Mouse (Mus musculus) cerebellum, adult 9-10 months (tissue): ENCODE measurements around the gene Zmynd8.
"Not testable (repeated sequence)": the region's sequence is repeated elsewhere in the genome, so short reads cannot be mapped to it uniquely, and the experiment has no call there.

Experiments
- DNase-seq: peaks from one replicate; pipeline ENCODE4 v3.0.0; 2022

Zmynd8 gene

DNA sequence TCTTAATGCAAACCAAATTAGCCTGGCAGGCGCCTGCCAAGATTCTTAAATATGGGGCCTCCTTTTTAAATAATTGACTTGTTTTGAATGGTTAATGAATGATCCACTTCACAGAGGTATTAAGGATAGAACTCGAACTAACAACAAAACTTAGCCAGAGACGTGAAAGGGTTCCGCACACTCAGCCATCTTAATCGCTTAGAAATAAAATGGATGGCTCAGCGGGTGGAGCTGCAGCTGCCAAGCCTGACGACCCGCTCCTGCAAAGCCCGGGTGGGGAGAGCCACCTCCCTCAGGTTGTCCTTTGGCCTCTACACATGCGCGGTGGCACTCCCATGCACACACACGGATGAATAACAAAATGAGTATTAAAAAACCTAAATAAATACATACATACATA lies 70.0 kb downstream of the Zmynd8 start:
- no peak for DNase-seq

DNA sequence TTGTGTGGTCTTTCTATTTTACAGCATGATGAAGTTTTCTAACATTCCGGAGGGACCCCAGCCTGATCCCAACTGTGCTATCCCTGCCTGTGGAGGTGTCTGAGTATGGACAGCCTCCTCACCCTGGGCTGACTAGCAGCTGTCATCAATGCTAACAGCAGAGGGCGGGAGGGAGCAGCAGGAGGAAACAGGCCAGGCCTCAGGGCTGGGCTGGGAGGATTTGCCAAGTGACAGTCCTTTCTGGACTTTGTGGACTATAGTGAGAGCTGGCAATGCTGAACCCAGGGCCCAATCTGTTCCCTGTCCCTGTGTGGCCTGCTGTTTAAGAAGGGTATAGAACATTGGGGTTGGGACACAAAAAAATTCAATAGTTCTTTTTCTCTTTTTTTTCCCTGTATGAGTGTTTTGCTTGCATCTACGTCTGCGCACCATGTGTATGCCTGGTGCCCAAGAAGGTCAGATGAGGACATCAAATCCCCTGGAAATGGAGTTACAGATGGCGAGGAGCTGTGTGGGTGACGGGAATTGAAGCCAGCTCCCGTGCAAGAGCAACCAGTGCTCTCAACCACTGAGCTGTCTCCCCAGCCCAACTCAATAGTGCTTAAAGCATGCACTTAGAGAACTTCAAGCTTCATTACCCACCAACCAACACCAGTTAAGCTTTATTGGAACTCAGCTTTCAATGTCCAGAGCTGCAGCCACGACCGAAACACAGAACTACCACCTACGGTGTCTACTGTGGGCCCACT lies 72.7 kb downstream of the Zmynd8 start:
- DNase-seq = peak; percentile 95

DNA sequence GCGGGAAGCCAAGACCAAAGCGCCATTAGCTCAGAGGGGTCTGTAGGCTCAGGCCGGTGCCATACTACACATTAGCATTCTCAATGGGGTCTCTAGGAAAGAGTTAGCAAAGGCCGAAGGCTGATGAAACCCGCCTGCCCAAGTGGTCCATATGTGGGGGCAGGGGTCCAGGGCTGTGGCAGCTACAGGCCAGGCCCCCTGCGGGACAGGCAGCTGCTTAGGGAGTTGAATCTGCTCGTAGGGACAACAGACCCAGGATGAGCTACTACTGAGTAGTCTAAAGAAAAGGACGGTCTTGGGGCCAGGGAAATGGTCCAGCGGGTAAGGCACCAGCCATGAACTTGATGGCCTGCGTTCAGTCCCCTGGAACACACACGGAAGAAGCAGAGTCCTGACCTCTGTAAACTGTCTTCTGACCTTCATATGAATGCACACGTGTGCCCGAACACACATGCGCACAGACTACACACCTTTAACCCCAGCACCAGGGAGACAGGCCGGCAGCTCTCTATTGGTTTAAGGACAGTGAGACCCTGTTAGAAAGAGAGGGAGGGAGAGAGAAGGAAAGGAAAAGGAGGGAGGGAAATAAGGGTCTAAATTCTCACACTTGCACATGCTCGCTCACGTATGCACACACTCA lies 73.4 kb downstream of the Zmynd8 start:
- no peak for DNase-seq

DNA sequence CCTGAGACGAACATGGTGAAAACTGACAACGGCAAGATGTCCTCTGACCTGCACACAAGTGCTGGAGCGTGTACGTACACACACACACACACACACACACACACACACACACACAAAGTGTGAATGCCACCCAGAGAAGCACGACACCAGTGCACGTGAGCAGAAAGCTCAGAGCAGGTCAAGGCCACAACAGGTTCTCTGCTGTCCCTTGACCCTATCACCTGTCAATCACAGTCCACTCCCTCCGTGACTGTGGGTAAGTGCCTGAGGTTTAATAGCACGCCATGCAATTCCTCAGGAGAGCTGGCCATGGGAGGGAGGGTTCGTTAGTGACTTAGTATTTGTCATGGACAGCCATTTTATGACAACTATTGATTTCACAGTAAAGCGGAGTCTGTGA lies 74.0 kb downstream of the Zmynd8 start:
- DNase-seq = no peak

DNA sequence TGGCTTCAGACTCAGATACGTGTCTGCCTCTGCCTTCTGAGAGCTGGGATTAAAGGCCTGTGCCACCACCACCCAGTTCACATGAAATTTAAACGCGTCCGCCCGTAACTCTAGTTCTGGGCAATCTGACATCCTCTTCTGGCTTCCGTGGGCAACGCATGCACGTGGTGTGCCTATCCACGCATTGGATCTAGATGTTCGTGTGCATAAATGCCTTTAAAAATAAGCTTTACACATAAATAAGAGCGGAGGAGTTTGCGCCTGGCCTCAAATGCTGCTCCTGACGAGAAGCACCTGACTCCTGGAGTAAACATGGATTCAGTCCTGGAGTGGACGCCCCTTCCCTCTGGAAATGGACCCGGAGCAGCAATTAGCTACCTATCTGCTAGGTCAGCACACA lies 76.3 kb downstream of the Zmynd8 start:
- DNase-seq = no peak

DNA sequence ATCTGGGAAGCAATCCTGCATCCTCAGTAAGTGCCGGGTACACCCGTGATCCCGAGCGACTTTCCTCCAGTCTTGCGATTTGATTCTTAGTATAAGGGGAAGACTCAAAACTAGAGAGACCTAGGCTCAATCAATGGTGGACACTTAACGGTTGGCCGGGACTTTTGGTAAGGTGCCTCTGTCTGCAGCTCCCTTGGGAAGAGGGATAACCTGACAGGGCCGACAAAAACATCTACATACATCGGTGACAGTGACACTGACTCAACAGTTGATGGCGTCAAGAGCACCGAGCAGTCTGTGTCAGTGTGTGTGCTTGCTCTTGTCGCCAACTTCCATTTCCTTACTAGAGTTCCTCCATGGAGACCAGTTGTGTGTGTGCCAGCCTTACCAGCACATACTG lies 77.1 kb downstream of the Zmynd8 start:
- DNase-seq = no peak

DNA sequence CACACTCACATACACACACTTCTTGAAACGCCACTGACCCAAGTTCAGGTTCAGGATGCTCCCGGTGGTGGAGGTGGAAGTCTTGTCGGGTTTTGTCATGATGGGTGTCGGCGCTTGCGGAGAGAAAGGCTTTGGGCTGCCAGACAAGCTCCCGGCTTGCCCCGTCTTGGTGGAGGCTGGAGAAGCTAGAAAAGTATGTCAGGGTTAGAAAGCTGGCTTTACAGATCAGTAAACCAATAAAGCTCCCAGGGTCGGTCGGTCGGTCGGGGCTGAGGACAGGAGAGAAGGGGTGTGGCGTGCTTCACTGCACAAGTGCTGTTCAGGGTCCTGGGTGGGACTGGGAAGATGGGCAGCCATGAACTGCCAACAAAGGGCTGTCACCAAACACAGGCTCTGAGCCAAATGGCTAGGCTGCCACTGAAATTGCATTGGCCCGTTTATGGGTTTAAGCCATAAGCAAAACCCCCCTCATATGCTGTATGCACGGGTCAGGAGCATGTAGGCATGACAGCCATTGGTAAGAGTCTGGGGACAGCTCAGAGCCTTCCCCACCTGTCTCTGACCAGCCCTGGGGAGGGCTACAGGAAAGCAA lies 78.2 kb downstream of the Zmynd8 start:
- DNase-seq = no peak

DNA sequence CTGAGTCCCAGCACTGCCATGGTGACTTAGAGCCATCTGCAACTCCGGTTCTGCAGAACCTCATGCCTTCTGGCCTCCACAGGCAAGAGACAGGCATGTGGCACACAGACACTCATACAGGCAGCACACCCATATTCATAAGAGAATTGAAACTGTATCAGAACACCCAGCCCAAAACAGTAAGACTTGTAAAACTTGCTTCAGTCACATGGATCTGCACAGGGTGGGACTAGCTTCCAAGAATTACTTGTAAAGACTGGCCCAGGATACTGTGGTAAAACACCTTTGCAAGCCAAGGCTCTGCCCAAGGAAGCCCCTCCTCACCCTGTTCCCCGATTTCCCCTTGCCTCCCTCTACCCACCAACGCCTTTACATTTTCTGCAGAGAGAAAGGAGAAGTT lies 78.7 kb downstream of the Zmynd8 start:
- DNase-seq = no peak

DNA sequence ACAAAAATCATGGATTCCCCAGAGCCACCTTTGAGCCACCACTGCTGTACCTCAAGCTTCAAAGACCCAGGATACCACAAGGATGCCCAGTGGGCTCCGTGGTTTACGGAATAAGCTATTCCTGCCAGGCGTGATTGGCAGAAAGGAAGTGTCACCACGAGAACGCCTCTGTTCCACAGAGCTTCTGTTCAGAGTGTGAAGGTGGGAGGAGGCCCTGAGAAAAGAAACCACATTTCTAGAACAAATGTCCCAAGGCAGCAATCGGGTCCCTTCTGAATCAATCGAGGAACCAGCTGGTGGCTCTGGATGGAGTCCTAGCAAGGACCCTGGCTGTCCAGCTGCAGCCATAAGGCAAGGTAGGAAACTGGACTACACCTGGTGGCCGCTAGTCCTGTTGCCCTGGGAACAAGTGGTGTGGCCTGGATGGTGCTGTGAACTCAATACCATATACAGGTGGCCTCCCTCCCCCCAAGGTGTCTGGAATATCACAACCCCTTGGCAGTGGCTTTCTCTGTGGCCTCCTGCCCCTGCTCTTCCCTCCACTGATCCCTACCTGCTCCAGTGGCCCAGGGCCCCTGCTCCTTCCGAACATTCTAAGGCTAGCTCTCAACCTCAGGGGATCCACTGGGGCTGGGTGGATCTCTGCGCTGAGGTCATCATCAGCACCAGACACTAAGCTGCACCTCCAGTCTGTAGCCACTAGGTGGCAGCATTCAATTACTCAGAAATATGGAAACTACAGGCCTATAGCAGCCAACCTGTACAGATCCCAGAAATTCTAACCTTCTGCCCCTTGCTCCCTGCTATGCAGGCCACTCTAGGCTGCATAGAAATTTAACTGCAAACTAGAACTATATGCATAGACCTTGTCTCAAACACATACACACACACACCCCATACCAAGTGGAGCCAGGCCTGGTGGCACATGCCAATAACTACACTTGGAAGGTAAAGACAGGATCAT lies 79.5 kb downstream of the Zmynd8 start:
- DNase-seq = peak; percentile 89

DNA sequence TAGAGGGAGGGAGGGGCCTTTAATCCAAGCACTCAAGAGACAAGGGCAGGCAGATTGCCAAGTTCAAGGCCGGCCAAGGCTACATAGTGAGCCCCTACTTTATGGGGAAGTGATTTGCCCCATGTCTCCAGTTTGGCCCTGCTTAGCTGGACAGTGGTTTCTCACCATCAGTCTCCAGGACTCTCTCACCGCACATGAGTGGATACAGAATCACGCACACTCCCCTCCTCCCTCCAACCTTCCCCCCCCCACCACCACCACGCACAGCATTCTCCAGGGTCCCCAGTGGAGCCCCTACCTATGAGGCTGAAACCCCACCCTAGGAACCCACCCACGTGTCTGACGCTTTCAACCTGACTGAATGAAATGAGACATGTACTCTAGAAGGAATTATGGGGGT lies 80.2 kb downstream of the Zmynd8 start:
- no peak for DNase-seq

DNA sequence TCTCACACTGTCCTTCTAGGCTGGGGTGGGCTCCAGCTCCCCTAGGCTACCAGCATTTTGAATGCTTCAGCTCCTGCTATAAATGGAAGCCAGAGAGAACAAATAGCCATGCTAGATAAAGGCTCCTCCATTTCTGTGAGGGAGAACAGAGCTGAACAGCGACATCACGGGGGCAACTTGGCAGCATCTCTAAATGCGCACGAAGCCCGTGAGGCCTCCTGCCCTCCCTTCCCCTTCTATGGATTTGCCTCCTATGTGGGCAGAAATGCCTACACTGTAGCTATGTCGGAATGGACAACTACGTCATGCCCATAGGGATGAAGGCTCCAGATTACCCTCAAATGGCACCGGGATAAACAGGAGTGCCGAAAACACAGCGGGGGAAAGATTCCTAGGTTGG lies 81.4 kb downstream of the Zmynd8 start:
- no peak for DNase-seq

DNA sequence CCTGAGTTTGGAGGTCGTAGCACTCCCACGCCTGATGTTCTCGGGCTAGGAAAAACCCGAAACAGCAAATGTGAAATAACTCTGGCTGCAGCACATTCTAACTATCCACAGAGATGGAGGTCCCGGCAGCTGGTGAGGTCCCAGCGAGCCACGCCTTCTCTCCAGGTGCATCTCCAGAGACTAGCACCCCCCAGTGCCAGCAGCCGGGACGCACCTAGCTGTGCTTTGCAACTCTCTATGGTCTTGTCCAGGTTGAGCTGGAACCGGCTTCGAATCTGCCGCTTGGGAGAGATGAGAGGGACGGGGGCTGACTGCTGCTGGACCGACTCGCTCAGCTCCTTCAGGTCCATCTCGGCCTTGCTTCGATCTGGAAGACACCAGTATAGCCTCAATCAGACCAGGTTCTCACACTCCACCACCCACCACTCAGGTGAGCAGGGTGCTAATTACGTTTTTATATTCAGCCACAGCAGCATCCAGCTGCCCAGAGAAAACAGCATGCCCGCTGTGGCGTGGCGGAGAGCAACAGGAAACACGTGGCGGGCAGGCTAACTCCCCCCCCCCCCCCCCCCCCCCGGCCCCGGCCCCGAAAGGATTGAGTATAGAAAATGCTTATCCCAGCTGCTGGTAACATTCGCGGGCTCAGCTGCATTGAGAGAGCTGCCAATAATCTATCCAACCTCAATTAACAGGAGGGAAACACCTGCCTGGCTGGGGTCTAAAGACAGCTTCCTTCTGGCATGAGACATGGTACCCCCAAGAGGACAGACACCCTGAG lies 83.5 kb downstream of the Zmynd8 start:
- DNase-seq = no peak

DNA sequence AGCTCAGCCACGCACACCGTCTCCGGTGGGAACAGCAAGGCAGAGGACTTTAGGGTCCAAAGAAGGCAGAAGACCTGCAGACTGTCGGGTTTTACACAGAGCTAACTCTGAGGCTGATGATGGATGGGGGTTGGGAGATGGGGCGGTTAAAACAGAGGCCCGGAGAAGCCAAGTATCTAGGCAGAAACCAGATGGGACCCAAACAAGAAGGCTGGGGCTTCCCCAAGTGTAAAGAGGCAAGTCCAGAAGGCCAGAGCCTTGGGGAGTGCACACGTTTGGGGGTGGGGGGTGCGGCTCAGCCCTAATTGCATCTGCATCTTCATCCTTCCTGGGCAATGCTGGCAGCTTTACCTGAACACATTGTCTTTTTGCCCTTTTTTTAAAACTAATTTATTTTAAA lies 85.9 kb downstream of the Zmynd8 start:
- no peak for DNase-seq

DNA sequence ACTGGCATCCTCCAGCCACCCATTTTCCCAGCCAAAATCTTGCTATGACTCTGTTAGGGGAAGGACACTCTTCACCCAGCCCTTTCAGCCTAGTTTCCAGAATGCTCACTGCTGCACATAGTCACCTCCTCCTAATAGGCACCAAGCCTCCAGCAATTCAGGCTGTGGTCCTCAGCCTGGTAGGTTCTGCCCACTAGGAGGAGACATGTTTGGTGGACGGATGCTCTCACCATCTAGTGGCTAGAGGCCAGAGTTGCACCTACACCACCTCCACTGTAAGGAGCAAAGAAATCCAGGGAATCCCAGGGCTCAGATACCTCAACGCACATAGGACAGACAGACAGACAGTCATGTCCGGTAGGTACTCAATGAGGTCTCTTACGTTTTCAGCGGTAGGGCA lies 87.3 kb downstream of the Zmynd8 start:
- DNase-seq = no peak

DNA sequence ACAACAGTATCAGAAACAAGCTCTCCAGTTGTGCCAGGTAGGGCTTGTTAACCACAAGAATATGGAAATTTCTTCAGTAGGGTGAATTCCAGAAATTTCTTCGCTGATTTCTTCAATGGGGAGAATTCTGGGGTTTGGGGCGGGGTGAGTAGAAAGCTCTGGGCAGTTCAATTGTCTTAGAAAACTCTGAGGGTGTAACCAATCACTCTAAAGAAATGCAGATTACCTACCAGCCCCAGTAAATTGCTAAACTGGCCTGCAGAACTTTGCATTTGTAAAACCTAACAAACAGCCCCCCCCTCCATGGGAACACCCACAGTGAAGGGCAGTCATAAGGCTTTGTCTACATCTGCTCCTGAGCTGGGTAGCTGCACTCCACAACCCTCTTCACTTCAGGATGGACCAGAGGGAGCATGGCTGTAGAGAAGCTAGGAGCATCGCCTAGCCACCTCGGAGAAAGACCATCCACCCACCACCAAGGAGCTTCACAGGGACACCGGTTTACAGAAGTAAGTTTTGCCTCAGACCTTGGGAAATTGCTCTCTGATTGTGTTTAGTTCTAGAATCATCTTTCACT lies 88.8 kb downstream of the Zmynd8 start:
- DNase-seq = no peak

DNA sequence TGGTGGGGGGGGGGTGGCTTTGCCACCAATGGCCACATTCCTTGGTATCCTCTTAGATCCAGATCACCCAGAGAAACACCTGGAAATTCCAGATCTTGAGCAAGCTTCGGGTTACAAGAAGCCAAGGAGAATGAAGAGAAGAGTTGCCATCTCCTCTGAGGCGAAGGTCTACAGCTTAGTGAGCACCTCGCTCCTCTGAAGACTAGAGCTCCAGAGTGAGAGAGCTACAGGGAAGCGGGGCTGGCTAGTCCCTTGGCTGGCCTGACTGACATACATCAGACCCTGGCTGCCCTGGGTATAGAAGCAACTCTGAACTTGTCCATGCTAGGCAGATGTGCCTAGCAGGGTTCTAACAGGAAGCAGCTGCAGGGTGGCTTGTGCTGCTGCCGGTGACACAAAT lies 89.7 kb downstream of the Zmynd8 start:
- DNase-seq = no peak

DNA sequence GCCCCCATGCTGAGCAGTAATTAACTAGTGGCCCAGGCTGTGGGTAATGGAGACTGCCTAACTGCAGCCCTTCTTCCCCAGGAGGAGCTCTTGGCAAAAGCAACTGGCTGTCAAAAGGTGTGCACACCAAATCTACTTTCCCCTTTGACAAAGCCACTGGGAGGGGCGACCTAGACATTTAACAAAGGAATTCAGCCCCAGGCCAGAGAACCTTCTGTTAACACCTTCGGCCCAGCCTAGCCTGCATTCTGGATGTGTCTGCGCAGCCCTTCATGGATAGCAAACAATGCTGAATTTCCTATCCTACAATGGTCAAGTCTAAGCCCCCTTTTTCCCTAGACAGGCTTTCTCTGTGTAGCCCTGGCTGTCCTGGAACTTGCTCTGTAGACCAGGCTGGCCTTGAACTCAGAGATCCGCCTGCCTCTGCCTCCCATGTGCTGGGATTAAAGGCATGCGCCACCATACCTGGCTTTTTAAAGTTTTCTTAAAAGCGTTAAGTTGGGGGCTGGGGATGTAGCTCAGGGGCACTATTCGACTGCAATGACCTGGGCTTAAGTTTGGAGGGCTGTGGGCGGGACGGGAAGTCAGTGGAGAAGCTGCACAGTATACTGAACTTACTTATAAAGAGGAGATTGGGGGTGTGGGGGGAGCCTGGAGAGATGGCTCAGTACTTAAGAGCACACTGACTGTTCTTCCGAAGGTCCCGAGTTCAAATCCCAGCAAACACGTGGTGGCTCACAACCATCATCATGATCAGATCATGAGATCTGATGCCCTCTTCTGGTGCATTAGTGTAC lies 90.4 kb downstream of the Zmynd8 start:
- no peak for DNase-seq

DNA sequence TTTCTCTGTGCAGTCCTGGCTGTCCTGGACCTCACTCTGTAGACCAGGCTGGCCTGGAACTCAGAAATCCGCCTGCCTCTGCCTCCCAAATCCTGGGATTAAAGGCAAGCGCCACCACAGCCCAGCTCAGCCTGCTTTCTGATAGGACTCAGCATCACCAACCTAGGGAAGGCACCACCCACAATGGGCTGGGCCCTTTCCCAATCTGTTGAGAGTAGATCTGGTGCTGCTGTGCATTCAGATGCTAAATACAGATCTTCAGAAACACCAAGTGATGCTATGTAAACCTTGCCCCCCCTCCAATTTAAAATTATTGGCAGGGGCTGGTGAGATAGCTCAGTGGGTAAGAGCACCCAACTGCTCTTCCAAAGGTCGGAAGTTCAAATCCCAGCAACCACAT lies 98.6 kb downstream of the Zmynd8 start:
- DNase-seq = not testable (repeated sequence)

DNA sequence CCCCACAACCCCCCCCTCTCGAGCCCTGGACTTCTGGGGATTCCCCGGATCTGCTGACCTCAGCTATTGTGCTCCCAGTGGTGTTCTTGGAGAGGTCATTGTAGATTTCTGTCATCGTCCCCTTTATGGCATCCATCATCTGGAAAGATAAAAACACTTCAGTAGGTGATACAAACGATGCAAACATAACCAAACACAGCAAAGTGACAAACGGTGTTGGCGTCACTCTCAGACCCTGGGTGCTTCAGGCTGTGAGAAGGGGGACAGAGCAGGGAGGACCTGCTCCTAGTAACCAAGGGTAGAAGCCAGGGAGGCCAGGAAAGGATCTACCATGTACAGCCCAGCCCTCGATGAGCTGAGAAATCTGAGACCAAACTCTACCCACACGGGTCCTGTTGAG lies 100.9 kb downstream of the Zmynd8 start:
- no peak for DNase-seq

DNA sequence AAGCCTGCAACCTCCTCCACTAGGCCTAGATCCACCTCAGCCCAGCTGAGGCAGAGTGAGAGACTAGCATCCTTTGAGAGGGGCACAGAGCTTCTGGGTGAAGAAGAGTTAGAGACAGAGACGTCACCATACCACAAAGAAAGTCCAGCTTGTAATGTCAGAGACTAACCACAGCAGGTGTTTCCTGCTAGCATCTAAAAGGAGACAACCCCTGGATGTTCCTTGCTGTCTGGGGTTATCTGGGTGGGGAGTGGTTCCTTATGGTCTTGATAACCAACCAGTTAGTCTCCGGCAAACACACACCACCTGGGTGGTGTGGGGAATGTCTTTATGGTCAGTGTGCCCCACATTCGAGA lies 105.6 kb downstream of the Zmynd8 start:
- DNase-seq = no peak
